Mouse (Mus musculus): ENCODE data around the gene Gbx2. TPM values are rescaled to one million over a fixed set of nuclear protein-coding genes. Genes with fewer than 3 reads are reported as not detected.
A peak's percentile ranks its signal among the peaks of the same experiment; 100 is the strongest.

Gbx2 gene
- total RNA-seq, 2 experiments from 2014 or later = 0.31 TPM; not detected in 1

GRCm38 (mm10) chr1:89921806-89922205 lies 9.2 kb downstream of the Gbx2 start:
- no peak overlapping the region for H3K27ac ChIP-seq
- no peak overlapping the region for H3K4me3 ChIP-seq
- peak; percentile 23; the same call in 1 of the 2 replicates for TF ChIP-seq CTCF (conservative IDR thresholded peaks at IDR 0.05)
- DNase-seq (ENCODE audit: low spot score in 2 of 2) = no peak

DNA sequence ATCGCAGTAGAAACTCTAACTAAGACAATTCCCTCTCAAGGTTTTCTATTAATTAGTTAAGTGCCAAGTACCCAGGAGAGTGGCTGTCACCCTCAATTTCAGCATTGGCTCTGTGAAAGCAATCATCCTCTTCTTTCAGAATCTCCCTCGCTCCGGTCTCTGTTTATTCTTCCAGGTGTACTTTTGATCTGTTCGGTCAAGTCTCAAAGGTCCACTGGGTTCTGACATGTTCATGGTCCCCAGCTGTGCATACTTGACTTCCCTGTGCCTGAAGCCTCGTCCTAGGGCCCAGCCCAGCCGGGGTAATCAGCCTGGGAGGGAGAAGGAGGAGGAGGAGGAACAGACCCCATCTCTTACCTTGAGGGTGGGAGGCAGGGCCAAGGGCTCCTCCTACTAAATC lies 11.8 kb downstream of the Gbx2 start:
- no peak overlapping the region for H3K4me3 ChIP-seq
- TF ChIP-seq CTCF (conservative IDR thresholded peaks at IDR 0.05) = no peak
- no peak for DNase-seq (ENCODE audit: low spot score in 2 of 2)
- no peak overlapping the region for H3K27ac ChIP-seq

DNA sequence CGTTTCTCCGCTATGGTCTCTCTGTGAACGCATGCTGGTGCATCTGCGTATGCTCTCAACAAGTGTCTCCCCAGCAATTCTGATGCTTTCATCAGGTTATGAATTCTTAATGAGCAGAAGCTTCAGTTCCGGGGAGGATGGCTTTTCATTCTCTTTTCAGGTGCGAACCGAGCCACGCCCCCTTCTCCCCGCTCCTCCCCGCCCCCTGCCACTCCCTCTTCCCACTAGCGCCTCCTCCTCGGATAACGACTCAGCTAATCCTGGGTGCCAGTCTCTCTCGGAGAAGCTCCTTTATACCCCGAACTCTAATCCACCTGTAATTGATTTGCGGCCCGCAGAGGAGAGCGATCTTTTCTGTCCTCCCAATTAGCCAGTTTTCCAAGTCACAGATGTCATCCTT lies 12.9 kb downstream of the Gbx2 start:
- no peak for TF ChIP-seq CTCF (conservative IDR thresholded peaks at IDR 0.05)
- H3K4me3 ChIP-seq = no peak overlapping the region
- no peak overlapping the region for H3K27ac ChIP-seq
- DNase-seq (ENCODE audit: low spot score in 2 of 2) = no peak

- Histone ChIP-seq H3K27ac (no peak overlapping the region), H3K4me3 (no peak overlapping the region)
- no peak for TF ChIP-seq CTCF (conservative IDR thresholded peaks at IDR 0.05)
- no peak for DNase-seq (ENCODE audit: low spot score in 2 of 2)
Measured at GRCm38 (mm10) chr1:89913611-89914010, 17.4 kb downstream of the Gbx2 start.

- no peak for TF ChIP-seq CTCF (conservative IDR thresholded peaks at IDR 0.05)
- no peak overlapping the region for H3K27ac ChIP-seq
- no peak overlapping the region for H3K4me3 ChIP-seq
- DNase-seq (ENCODE audit: low spot score in 2 of 2) = no peak
Measured at GRCm38 (mm10) chr1:89912392-89912791, 18.6 kb downstream of the Gbx2 start.

DNA sequence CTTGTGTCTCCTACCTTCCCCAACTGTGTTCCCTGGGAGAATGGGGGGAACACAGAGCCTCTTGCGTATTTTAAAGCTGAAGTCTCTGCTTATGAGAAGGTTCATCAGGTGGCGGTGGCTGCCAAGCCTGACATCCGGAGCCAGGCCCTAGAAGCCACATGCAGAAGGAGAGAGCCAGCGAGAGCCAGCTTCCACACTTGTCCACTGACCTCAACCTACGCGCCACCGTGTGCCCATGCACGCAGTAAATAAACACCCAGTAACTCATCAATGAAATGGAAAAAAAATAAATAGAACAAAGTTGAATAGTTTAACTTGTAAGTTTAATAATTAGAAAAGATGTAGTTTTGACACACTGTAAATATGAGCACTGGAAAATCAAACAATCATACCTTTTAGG lies 21.2 kb downstream of the Gbx2 start:
- Histone ChIP-seq H3K27ac (no peak overlapping the region), H3K4me3 (no peak overlapping the region)
- TF ChIP-seq CTCF (conservative IDR thresholded peaks at IDR 0.05) = no peak
- no peak for DNase-seq (ENCODE audit: low spot score in 2 of 2)

DNA sequence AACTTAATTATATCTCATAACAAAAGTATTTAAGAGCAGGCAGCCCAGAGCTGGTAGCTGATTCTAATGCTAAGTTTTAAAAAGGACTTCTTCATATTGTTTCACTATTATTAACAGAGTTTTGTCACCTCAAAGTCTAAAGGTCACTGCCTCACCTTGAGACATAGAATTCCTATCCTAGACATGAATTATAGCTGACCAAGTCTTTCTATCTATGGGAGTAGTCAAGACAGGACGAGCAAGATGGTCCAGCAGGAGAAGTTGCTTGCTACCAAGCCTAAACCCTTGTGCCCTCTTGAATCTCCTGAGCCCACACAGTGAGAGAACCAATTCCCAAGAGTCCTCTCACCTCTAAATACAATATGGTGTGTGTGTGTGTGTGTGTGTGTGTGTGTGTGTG lies 28.3 kb downstream of the Gbx2 start:
- TF ChIP-seq CTCF (conservative IDR thresholded peaks at IDR 0.05) = no peak
- no peak overlapping the region for H3K4me3 ChIP-seq
- DNase-seq (ENCODE audit: low spot score in 2 of 2) = no peak
- H3K27ac ChIP-seq = no peak overlapping the region

GRCm38 (mm10) chr1:89902236-89902635 lies 28.7 kb downstream of the Gbx2 start:
- no peak overlapping the region for H3K4me3 ChIP-seq
- DNase-seq (ENCODE audit: low spot score in 2 of 2) = no peak
- no peak overlapping the region for H3K27ac ChIP-seq
- TF ChIP-seq CTCF (conservative IDR thresholded peaks at IDR 0.05) = no peak

DNA sequence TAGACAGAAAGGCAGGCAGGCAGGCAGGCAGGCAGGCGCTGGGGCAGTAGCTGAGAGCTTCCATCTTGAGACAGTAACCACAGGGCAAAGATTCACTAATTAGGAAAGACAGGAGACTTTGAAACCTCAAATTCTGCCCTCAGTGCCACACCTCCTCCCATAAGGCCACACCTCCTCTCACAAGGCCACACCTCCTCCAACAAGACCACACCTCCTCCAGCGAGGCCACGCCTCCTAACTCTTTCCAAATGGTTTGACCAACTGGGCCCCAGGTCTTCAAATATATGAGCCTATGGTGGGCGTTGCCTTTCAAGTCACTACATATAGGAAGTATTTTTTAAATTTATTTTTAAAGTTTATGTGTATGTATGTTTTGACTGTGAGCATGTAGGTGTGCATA lies 29.6 kb downstream of the Gbx2 start:
- no peak overlapping the region for H3K27ac ChIP-seq
- TF ChIP-seq CTCF (conservative IDR thresholded peaks at IDR 0.05) = no peak
- no peak overlapping the region for H3K4me3 ChIP-seq
- no peak for DNase-seq (ENCODE audit: low spot score in 2 of 2)

DNA sequence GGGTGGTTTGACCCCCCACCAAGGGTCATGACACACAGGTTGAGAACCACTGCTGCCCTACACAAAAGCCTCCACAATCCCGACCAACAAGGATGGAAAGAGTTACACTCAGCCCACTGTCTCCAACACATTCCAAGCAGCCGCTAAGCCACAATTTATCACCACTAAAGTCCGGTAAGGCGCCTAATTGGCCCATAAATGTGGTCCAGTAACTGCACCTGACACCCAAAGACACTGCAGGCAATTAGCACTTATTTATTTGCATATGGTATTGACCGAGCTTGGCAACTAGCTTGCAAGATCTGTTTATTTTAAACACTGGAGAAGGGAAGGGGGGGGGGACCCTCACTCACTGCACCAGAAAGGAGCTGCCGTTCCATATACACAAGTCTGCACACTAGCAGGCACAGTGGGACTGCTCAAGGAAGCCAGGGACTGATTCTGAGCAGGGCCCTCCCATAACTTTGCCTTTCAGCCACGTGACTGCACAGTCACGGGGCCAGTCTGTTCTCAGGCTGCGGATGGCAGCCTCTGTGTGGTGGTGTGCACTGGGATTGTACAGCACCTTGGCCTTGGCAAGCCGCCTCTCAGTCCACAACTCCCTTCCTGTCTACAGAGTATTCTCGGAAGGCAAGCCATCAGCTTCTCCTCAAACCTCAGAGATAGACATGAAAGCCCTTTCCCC lies 31.1 kb downstream of the Gbx2 start:
- H3K4me3 ChIP-seq = no peak overlapping the region
- no peak for TF ChIP-seq CTCF (conservative IDR thresholded peaks at IDR 0.05)
- no peak overlapping the region for H3K27ac ChIP-seq
- DNase-seq (ENCODE audit: low spot score in 2 of 2) = no peak

DNA sequence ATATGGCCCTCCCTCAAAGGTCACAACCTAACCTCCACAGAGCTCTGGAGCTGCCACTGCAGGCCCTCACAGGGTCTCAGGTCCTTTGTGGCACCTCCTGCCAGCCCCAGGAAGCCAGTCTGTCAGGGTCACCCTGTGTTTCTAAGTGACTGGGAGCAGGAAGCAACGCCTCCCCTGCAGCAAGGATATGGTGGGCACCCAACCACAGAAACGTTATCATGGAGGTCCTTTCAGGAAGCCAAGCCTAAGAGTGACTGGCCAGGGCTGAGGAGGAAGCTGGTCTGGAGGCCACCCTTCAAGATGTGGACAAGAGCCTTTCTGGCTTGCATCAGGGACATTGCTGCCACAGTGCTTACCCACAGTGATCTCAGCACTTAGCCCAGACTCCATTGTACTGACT lies 31.9 kb downstream of the Gbx2 start:
- DNase-seq (ENCODE audit: low spot score in 2 of 2) = no peak
- H3K27ac ChIP-seq = no peak overlapping the region
- H3K4me3 ChIP-seq = no peak overlapping the region
- TF ChIP-seq CTCF (conservative IDR thresholded peaks at IDR 0.05) = no peak

DNA sequence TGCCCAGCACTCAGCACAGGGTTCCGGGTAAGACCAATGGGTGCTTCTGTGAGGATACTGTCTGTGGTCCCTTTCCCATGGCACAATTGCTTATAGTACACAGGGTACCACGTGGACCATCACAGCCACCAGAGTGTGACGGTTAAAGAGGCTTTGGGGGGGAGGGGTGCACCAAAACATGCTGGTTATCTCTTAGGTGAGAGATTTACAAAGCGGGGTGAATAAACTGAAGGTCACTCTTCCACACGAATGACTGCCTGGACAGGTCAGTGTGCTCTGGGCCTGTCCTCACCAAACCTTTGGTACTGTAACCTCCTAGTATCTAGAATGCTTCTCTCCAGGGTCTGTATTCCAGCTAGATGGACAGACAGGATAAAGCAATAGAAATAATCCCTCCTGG lies 35.2 kb downstream of the Gbx2 start:
- no peak for TF ChIP-seq CTCF (conservative IDR thresholded peaks at IDR 0.05)
- no peak overlapping the region for H3K27ac ChIP-seq
- H3K4me3 ChIP-seq = no peak overlapping the region
- no peak for DNase-seq (ENCODE audit: low spot score in 2 of 2)

- DNase-seq (ENCODE audit: low spot score in 2 of 2) = no peak
- no peak overlapping the region for H3K4me3 ChIP-seq
- H3K27ac ChIP-seq = no peak overlapping the region
- no peak for TF ChIP-seq CTCF (conservative IDR thresholded peaks at IDR 0.05)
Measured at GRCm38 (mm10) chr1:89892281-89892680, 38.7 kb downstream of the Gbx2 start.

DNA sequence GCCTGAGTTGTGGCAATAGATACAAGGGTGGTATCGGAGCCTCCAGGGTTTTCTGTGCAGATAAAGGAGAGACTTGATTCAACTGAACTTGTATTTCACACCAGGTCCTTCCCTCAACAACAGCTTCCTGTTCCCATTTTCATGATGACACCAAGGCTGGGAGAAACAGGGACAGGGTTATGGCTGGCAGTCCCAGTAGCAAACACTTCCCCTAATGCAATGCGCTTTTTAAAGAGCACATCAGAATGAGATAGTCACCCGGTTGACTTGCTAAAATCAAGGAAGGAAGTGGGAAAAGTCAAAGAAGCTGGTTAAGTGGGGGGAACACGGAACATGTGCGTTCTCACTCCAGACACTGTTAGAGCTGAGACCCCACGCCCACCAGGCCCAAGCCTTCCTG lies 39.6 kb downstream of the Gbx2 start:
- TF ChIP-seq CTCF (conservative IDR thresholded peaks at IDR 0.05) = no peak
- Histone ChIP-seq H3K27ac (no peak overlapping the region), H3K4me3 (no peak overlapping the region)
- no peak for DNase-seq (ENCODE audit: low spot score in 2 of 2)

DNA sequence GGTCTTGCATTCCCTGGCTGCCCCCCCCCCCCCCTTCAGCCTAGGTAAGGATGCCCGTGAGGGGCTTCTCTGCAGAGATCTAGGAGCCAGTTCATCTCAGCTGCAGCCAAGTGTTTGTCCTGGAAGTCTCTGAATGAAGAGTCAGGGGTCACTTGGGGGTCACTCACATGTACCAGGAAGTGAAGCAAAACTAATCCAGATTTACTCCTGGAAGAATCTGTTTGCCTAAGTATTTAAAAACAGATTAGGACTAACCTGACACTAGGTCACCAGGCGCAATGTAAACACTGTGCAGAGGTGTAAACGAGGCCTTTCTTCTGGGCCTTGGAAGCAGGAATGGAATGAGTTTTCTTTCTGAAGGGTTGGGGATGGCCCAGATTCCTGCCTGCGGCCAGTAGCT lies 45.3 kb downstream of the Gbx2 start:
- H3K27ac ChIP-seq = no peak overlapping the region
- no peak for DNase-seq (ENCODE audit: low spot score in 2 of 2)
- H3K4me3 ChIP-seq = no peak overlapping the region
- TF ChIP-seq CTCF (conservative IDR thresholded peaks at IDR 0.05) = no peak
